Mouse (Mus musculus): ENCODE results near the gene Aqp7. TPM values are rescaled to one million over a fixed set of nuclear protein-coding genes. Genes with fewer than 3 reads are reported as not detected.
A peak's percentile ranks its signal among the peaks of the same experiment; 100 is the strongest.

The Aqp7 gene
- total RNA-seq, 2 experiments from 2014 or later, result 38.2 to 43.8 TPM

GRCm38 (mm10) chr4:41021094-41021493 lies 26.8 kb downstream of the Aqp7 start:
- DNase-seq, result no peak
- intact Hi-C loops (cut with DNase I), result no loop called here

GRCm38 (mm10) chr4:41015798-41016197 lies 32.1 kb downstream of the Aqp7 start:
- no peak for DNase-seq
- intact Hi-C loops (cut with DNase I), result no loop called here

DNA sequence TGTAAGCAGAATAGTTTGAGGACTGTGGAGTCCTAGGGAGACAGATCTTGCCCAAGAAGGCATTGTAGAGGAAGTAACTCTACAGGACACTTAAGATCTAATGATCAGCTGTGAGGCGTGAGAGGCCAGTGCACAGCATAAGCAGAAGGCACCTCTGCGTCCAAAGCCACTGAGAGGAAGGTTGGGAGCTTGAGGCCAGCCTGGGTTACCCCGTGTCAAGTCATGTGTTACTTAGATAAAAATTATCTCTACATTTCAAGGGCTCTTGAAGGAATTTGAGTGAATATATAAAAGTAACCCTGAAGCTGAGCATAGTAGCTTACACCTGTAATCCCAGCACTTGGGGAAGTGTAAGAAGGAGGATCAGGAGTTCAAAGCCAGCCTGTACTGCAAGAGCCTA lies 34.6 kb downstream of the Aqp7 start:
- intact Hi-C loops (cut with DNase I), result no loop called here
- DNase-seq, result no peak

DNA sequence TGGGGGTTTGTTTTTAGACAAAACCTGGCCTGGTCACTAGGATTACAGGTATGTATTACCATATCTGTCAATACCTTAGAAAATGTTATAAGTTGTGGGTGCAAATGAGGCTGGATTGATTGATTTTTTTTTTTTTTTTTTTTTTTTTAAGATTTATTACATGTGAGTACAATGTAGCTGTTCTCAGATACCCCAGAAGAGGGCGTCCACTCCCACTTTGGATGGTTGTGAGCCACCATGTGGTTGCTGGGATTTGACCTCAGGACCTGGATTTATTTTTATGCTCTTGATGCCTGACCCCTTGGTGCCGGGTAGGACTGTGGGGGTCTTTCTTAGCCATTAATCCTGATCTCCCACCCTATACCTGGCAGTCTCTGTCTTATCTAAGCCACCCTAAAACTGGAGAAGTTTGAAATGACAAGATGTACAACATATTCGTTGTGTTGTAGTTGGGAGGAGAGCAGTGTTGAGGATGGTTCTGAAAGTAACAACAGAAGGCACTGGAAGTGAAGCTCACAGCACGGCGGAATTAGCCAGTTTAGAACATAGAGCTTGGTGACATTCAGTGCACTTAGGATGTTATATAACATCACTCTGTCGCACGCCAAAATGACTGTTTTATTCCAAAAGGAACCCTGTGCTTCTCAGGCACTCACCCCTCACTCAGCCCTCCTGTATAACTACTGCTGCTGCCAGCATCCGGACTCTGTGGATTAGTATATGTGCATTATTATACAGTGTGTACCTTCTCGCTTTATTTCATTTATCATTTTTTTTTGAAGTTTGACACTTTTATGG lies 46.9 kb downstream of the Aqp7 start:
- no peak for DNase-seq
- intact Hi-C loops (cut with DNase I), result no loop called here

DNA sequence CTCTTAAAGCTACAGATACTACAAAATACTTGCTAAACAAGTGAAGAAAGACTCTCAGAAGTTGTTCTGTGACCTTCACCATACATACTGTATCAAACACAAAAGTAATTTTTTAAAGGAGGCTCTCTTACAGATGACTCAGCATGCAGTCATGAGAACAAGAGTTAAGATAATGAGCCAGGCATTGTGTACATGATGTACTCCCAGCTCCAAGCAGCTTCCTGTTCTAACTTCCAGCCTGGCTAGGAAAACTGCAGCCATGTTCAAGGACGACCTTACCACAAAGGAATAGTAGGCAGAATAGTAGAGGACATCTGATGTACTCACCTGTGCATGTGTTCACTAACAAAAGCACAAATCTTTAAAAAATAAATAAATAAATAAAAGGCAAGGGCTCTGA lies 47.7 kb downstream of the Aqp7 start:
- intact Hi-C loops (cut with DNase I), result no loop called here
- no peak for DNase-seq

- intact Hi-C loops (cut with DNase I), result no loop called here
Observed at GRCm38 (mm10) chr4:40997916-40998315, 50.0 kb downstream of the Aqp7 start.

GRCm38 (mm10) chr4:40996302-40996701 lies 51.6 kb downstream of the Aqp7 start:
- intact Hi-C loops (cut with DNase I), result no loop called here
- no peak for DNase-seq

More at GRCm38 (mm10) chr4:40997916-40998315, 50.0 kb downstream of the Aqp7 start:
- DNase-seq, result no peak

- intact Hi-C loops (cut with DNase I), result no loop called here
Observed at GRCm38 (mm10) chr4:40989633-40990032, 58.3 kb downstream of the Aqp7 start.

DNA sequence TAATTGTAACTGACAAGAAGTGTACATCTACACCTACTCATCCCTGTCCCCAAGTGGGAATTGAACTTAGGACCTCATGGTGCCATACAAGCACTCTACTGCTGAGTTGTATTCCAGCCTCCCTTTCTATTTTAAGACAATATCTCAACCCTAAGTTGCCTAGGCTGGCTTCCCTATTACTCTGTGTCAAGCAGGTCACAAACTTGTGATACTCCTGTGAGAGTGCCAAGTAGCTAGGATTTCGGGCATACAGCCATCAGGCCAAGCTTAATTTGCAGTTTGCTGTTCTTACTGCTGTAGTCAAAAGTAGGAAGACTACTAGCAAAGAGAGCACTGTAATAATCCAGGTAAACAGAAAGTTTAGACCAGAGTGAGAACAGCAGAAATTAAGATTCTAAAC lies 64.3 kb downstream of the Aqp7 start:
- intact Hi-C loops (cut with DNase I), result no loop called here
- peak; percentile 47 to 67 for DNase-seq

More at GRCm38 (mm10) chr4:40989633-40990032, 58.3 kb downstream of the Aqp7 start:
- no peak for DNase-seq

Small RNA genes within 50 kb of the gene (microRNA-seq; reads per million reads assigned to microRNA genes)
- gene Mir3094, result 0.54 to 1.2 reads per million in 2 experiments

Other genes with a start within 250 kb of the Aqp7 start
- 10 to 100 TPM; 65.7 to 70.3 TPM for gene B4galt1, start 194.1 kb downstream of the Aqp7 start, total RNA-seq (2021)
- gene Spink4, start 128.1 kb downstream of the Aqp7 start, total RNA-seq (2021), result under 1 TPM in 1 of 2 experiments, not detected in 1; 0.90 TPM
- 100 to 1,000 TPM; 193 to 198 TPM for gene Bag1, start 99.8 kb downstream of the Aqp7 start, total RNA-seq (2021)
- gene Chmp5, start 99.7 kb downstream of the Aqp7 start, total RNA-seq (2021), result 10 to 100 TPM; 32.9 to 37.3 TPM
- gene Nfx1, start 77.2 kb downstream of the Aqp7 start, total RNA-seq (2021), result 10 to 100 TPM; 24.7 to 25.4 TPM
- under 1 TPM; 0.88 to 0.91 TPM for gene Aqp3, start 50.0 kb upstream of the Aqp7 start, total RNA-seq (2021)
- gene Nol6, start 76.3 kb upstream of the Aqp7 start, total RNA-seq (2021), result 10 to 100 TPM; 16.3 to 16.8 TPM
- gene Ube2r2, start 87.6 kb upstream of the Aqp7 start, total RNA-seq (2021), result 100 to 1,000 TPM; 121 to 132 TPM
- gene Ubap2, start 227.0 kb upstream of the Aqp7 start, total RNA-seq (2021), result 10 to 100 TPM; 65.3 to 66.0 TPM